Mouse (Mus musculus): Measurements from ENCODE around the gene Tubg1. TPM values are rescaled to one million over a fixed set of nuclear protein-coding genes. Genes with fewer than 3 reads are reported as not detected.
"Not testable (repeated sequence)": the region's sequence is repeated elsewhere in the genome, so short reads cannot be mapped to it uniquely, and the experiment has no call there.

Tubg1 gene
- polyA plus RNA-seq, 1 experiment, result 39.1 TPM

- Histone ChIP-seq H3K27me3 (ENCODE audit: control insufficient read depth, insufficient read depth, low read length) (no peaks in the 10 kb centered on the region), H3K4me1 (ENCODE audit: control insufficient read depth, insufficient read depth, low read length) (peaks cover 3% of the 10 kb centered on the region), H3K27ac (ENCODE audit: insufficient read depth, low read length) (no peak overlapping the region), H3K4me3 (replicated peaks; ENCODE audit: insufficient read depth, low read depth, low read length) (no peak overlapping the region)
- DNase-seq, result no peak
- TF ChIP-seq POLR2A (IDR thresholded peaks at IDR 0.05; ENCODE audit: borderline replicate concordance, insufficient read depth, low read length) (no peak), CTCF (IDR thresholded peaks at IDR 0.05; ENCODE audit: borderline replicate concordance, insufficient read depth, low read depth, low read length) (no peak)
- 13% methylated on average over 4 of the region's 4 CpGs for WGBS
Measured at GRCm38 (mm10) chr11:101109351-101109750, 10.4 kb upstream of the Tubg1 start.

GRCm38 (mm10) chr11:101110708-101111107, 9.0 kb upstream of the Tubg1 start:
- Histone ChIP-seq H3K4me1 (ENCODE audit: control insufficient read depth, insufficient read depth, low read length) (peaks cover 4% of the 10 kb centered on the region), H3K27me3 (ENCODE audit: control insufficient read depth, insufficient read depth, low read length) (no peaks in the 10 kb centered on the region), H3K27ac (ENCODE audit: insufficient read depth, low read length) (no peak overlapping the region), H3K4me3 (replicated peaks; ENCODE audit: insufficient read depth, low read depth, low read length) (no peak overlapping the region)
- no peak for DNase-seq
- TF ChIP-seq POLR2A (IDR thresholded peaks at IDR 0.05; ENCODE audit: borderline replicate concordance, insufficient read depth, low read length) (no peak), CTCF (IDR thresholded peaks at IDR 0.05; ENCODE audit: borderline replicate concordance, insufficient read depth, low read depth, low read length) (no peak)
- 49% methylated on average over 5 of the region's 5 CpGs for WGBS

- WGBS, result 75% methylated on average over 4 of the region's 4 CpGs
- no peak overlapping the region for H3K4me3 ChIP-seq (replicated peaks; ENCODE audit: insufficient read depth, low read depth, low read length)
- TF ChIP-seq POLR2A (IDR thresholded peaks at IDR 0.05; ENCODE audit: borderline replicate concordance, insufficient read depth, low read length) (no peak), CTCF (IDR thresholded peaks at IDR 0.05; ENCODE audit: borderline replicate concordance, insufficient read depth, low read depth, low read length) (no peak)
- no peaks in the 10 kb centered on the region for H3K27me3 ChIP-seq (ENCODE audit: control insufficient read depth, insufficient read depth, low read length)
- no peak overlapping the region for H3K27ac ChIP-seq (ENCODE audit: insufficient read depth, low read length)
- no peak for DNase-seq
- peaks cover 6% of the 10 kb centered on the region for H3K4me1 ChIP-seq (ENCODE audit: control insufficient read depth, insufficient read depth, low read length)
Measured at GRCm38 (mm10) chr11:101111178-101111577, 8.6 kb upstream of the Tubg1 start.

- 76% methylated on average over 3 of the region's 3 CpGs for WGBS
- no peak overlapping the region for H3K4me3 ChIP-seq (replicated peaks; ENCODE audit: insufficient read depth, low read depth, low read length)
- H3K4me1 ChIP-seq (ENCODE audit: control insufficient read depth, insufficient read depth, low read length), result peaks cover 6% of the 10 kb centered on the region
- no peaks in the 10 kb centered on the region for H3K27me3 ChIP-seq (ENCODE audit: control insufficient read depth, insufficient read depth, low read length)
- no peak overlapping the region for H3K27ac ChIP-seq (ENCODE audit: insufficient read depth, low read length)
- no peak for DNase-seq
- TF ChIP-seq CTCF (IDR thresholded peaks at IDR 0.05; ENCODE audit: borderline replicate concordance, insufficient read depth, low read depth, low read length), result no peak
- no peak for TF ChIP-seq POLR2A (IDR thresholded peaks at IDR 0.05; ENCODE audit: borderline replicate concordance, insufficient read depth, low read length)
Measured at GRCm38 (mm10) chr11:101112186-101112585, 7.6 kb upstream of the Tubg1 start.

- no peaks in the 10 kb centered on the region for H3K27me3 ChIP-seq (ENCODE audit: control insufficient read depth, insufficient read depth, low read length)
- H3K4me1 ChIP-seq (ENCODE audit: control insufficient read depth, insufficient read depth, low read length), result peaks cover 4% of the 10 kb centered on the region; the same call in 1 of the 2 replicates
- H3K27ac ChIP-seq (ENCODE audit: insufficient read depth, low read length), result peak overlapping the region; percentile 35; the same call in 1 of the 2 replicates
- no peak overlapping the region for H3K4me3 ChIP-seq (replicated peaks; ENCODE audit: insufficient read depth, low read depth, low read length)
- no peak for DNase-seq
- TF ChIP-seq POLR2A (IDR thresholded peaks at IDR 0.05; ENCODE audit: borderline replicate concordance, insufficient read depth, low read length), result no peak
- no peak for TF ChIP-seq CTCF (IDR thresholded peaks at IDR 0.05; ENCODE audit: borderline replicate concordance, insufficient read depth, low read depth, low read length)
- 46% methylated on average over 2 of the region's 2 CpGs for WGBS
Measured at GRCm38 (mm10) chr11:101115564-101115963, 4.2 kb upstream of the Tubg1 start.

GRCm38 (mm10) chr11:101118105-101118504, 1.6 kb upstream of the Tubg1 start:
- no peaks in the 10 kb centered on the region for H3K27me3 ChIP-seq (ENCODE audit: control insufficient read depth, insufficient read depth, low read length)
- peak overlapping the region; percentile 46 for H3K4me3 ChIP-seq (replicated peaks; ENCODE audit: insufficient read depth, low read depth, low read length)
- 25% methylated on average over 4 of the region's 4 CpGs for WGBS
- H3K4me1 ChIP-seq (ENCODE audit: control insufficient read depth, insufficient read depth, low read length), result peaks cover 7% of the 10 kb centered on the region; the same call in 1 of the 2 replicates
- DNase-seq, result no peak
- TF ChIP-seq CTCF (IDR thresholded peaks at IDR 0.05; ENCODE audit: borderline replicate concordance, insufficient read depth, low read depth, low read length) (no peak), POLR2A (IDR thresholded peaks at IDR 0.05; ENCODE audit: borderline replicate concordance, insufficient read depth, low read length) (no peak)
- H3K27ac ChIP-seq (ENCODE audit: insufficient read depth, low read length), result no peak overlapping the region

GRCm38 (mm10) chr11:101119131-101119760, 492 bp upstream of the Tubg1 start:
- WGBS, result under 1% methylated on average over 39 of the region's 39 CpGs
- H3K4me1 ChIP-seq (ENCODE audit: control insufficient read depth, insufficient read depth, low read length), result peaks cover 7% of the 10 kb centered on the region; the same call in 1 of the 2 replicates
- TF ChIP-seq POLR2A (IDR thresholded peaks at IDR 0.05; ENCODE audit: borderline replicate concordance, insufficient read depth, low read length), result no peak
- no peak for TF ChIP-seq CTCF (IDR thresholded peaks at IDR 0.05; ENCODE audit: borderline replicate concordance, insufficient read depth, low read depth, low read length)

GRCm38 (mm10) chr11:101120545-101121188, 929 bp downstream of the Tubg1 start:
- H3K4me1 ChIP-seq (ENCODE audit: control insufficient read depth, insufficient read depth, low read length), result peaks cover 11% of the 10 kb centered on the region; the same call in 1 of the 2 replicates

More at GRCm38 (mm10) chr11:101119131-101119760, 492 bp upstream of the Tubg1 start:
- H3K4me3 ChIP-seq (replicated peaks; ENCODE audit: insufficient read depth, low read depth, low read length), result peak overlapping the region; percentile 92
- no peak for DNase-seq
- H3K27me3 ChIP-seq (ENCODE audit: control insufficient read depth, insufficient read depth, low read length), result no peaks in the 10 kb centered on the region
- peak overlapping the region; percentile 75 for H3K27ac ChIP-seq (ENCODE audit: insufficient read depth, low read length)

GRCm38 (mm10) chr11:101124494-101124893, 4.8 kb downstream of the Tubg1 start:
- not testable (repeated sequence) for DNase-seq; H3K27ac ChIP-seq (ENCODE audit: insufficient read depth, low read length); H3K4me3 ChIP-seq (replicated peaks; ENCODE audit: insufficient read depth, low read depth, low read length); H3K27me3 ChIP-seq (ENCODE audit: control insufficient read depth, insufficient read depth, low read length)
- WGBS, result 94% methylated on average over 8 of the region's 8 CpGs
- peaks cover 11% of the 10 kb centered on the region; the same call in 1 of the 2 replicates for H3K4me1 ChIP-seq (ENCODE audit: control insufficient read depth, insufficient read depth, low read length)

More at GRCm38 (mm10) chr11:101120545-101121188, 929 bp downstream of the Tubg1 start:
- H3K27me3 ChIP-seq (ENCODE audit: control insufficient read depth, insufficient read depth, low read length), result no peaks in the 10 kb centered on the region
- no peak for DNase-seq
- no peak for TF ChIP-seq CTCF (IDR thresholded peaks at IDR 0.05; ENCODE audit: borderline replicate concordance, insufficient read depth, low read depth, low read length)
- no peak for TF ChIP-seq POLR2A (IDR thresholded peaks at IDR 0.05; ENCODE audit: borderline replicate concordance, insufficient read depth, low read length)
- H3K27ac ChIP-seq (ENCODE audit: insufficient read depth, low read length), result peak overlapping the region; percentile 84
- H3K4me3 ChIP-seq (replicated peaks; ENCODE audit: insufficient read depth, low read depth, low read length), result peak overlapping the region; percentile 85
- WGBS, result 7% methylated on average over 19 of the region's 19 CpGs

- peaks cover 14% of the 10 kb centered on the region for H3K4me1 ChIP-seq (ENCODE audit: control insufficient read depth, insufficient read depth, low read length)
- DNase-seq; H3K27me3 ChIP-seq (ENCODE audit: control insufficient read depth, insufficient read depth, low read length); H3K27ac ChIP-seq (ENCODE audit: insufficient read depth, low read length); H3K4me3 ChIP-seq (replicated peaks; ENCODE audit: insufficient read depth, low read depth, low read length): not testable (repeated sequence)
- WGBS, result 72% methylated on average over 9 of the region's 9 CpGs
Measured at GRCm38 (mm10) chr11:101125008-101125407, 5.3 kb downstream of the Tubg1 start.

All from cerebellum, adult 2 months (tissue).